Mouse (Mus musculus): ENCODE measurements around the gene Tsc22d3.
"Not testable (repeated sequence)": the region's sequence is repeated elsewhere in the genome, so short reads cannot be mapped to it uniquely, and the experiment has no call there.

The Tsc22d3 gene

GRCm38 (mm10) chrX:140526253-140526618 lies 74.2 kb downstream of the Tsc22d3 start:
- DNase-seq, result no peak

- no peak for DNase-seq
Observed at GRCm38 (mm10) chrX:140525604-140526252, 74.7 kb downstream of the Tsc22d3 start.

- DNase-seq, result no peak
Observed at GRCm38 (mm10) chrX:140524231-140524630, 76.2 kb downstream of the Tsc22d3 start.

GRCm38 (mm10) chrX:140522071-140522765 lies 78.2 kb downstream of the Tsc22d3 start:
- DNase-seq, result peak in 1 of 2 experiments; percentile 16

- peak; percentile 67 to 78 for DNase-seq
Observed at GRCm38 (mm10) chrX:140520146-140521102, 80.0 kb downstream of the Tsc22d3 start.

GRCm38 (mm10) chrX:140518351-140518750 lies 82.1 kb downstream of the Tsc22d3 start:
- DNase-seq, result no peak

- no peak for DNase-seq
Observed at GRCm38 (mm10) chrX:140513379-140513778, 87.1 kb downstream of the Tsc22d3 start.

GRCm38 (mm10) chrX:140511687-140512651 lies 88.5 kb downstream of the Tsc22d3 start:
- no peak for DNase-seq

GRCm38 (mm10) chrX:140510696-140511429 lies 89.6 kb downstream of the Tsc22d3 start:
- peak; percentile 27 to 32 for DNase-seq

GRCm38 (mm10) chrX:140509817-140510216 lies 90.6 kb downstream of the Tsc22d3 start:
- DNase-seq, result no peak

GRCm38 (mm10) chrX:140508791-140509190 lies 91.7 kb downstream of the Tsc22d3 start:
- DNase-seq, result not testable (repeated sequence)

- no peak for DNase-seq
Observed at GRCm38 (mm10) chrX:140507377-140507776, 93.1 kb downstream of the Tsc22d3 start.

GRCm38 (mm10) chrX:140506436-140507180 lies 93.9 kb downstream of the Tsc22d3 start:
- DNase-seq, result no peak

GRCm38 (mm10) chrX:140505497-140506238 lies 94.8 kb downstream of the Tsc22d3 start:
- no peak for DNase-seq

- peak; percentile 54 to 71 for DNase-seq
Observed at GRCm38 (mm10) chrX:140503905-140504304, 96.6 kb downstream of the Tsc22d3 start.

GRCm38 (mm10) chrX:140501401-140502301 lies 98.8 kb downstream of the Tsc22d3 start:
- no peak for DNase-seq

- no peak for DNase-seq
Observed at GRCm38 (mm10) chrX:140500306-140500705, 100.2 kb downstream of the Tsc22d3 start.

- not testable (repeated sequence) for DNase-seq
Observed at GRCm38 (mm10) chrX:140498431-140498830, 102.0 kb downstream of the Tsc22d3 start.

GRCm38 (mm10) chrX:140494170-140494569 lies 106.3 kb downstream of the Tsc22d3 start:
- DNase-seq, result no peak

All from cerebellum, postnatal 14 days (tissue).